Mouse (Mus musculus): ENCODE measurements around the gene 4833427G06Rik.
"Not testable (repeated sequence)": the region's sequence is repeated elsewhere in the genome, so short reads cannot be mapped to it uniquely, and the experiment has no call there.

4833427G06Rik gene

GRCm38 (mm10) chr9:51101756-51102425 lies at the start of gene 4833427G06Rik:
Gene 4833427G06Rik (minus strand): TSS chr9:51102078.
- peak; percentile 35 for DNase-seq

- DNase-seq = no peak
Measured at GRCm38 (mm10) chr9:51147294-51147693, 45.4 kb upstream of the 4833427G06Rik start.

- DNase-seq = no peak
Measured at GRCm38 (mm10) chr9:51146496-51146895, 44.6 kb upstream of the 4833427G06Rik start.

GRCm38 (mm10) chr9:51144218-51144617 lies 42.3 kb upstream of the 4833427G06Rik start:
- DNase-seq = no peak

GRCm38 (mm10) chr9:51143437-51143836 lies 41.6 kb upstream of the 4833427G06Rik start:
- no peak for DNase-seq

GRCm38 (mm10) chr9:51140711-51141110 lies 38.8 kb upstream of the 4833427G06Rik start:
- DNase-seq = no peak

- not testable (repeated sequence) for DNase-seq
Measured at GRCm38 (mm10) chr9:51139401-51139800, 37.5 kb upstream of the 4833427G06Rik start.

- no peak for DNase-seq
Measured at GRCm38 (mm10) chr9:51138301-51138700, 36.4 kb upstream of the 4833427G06Rik start.

- DNase-seq = no peak
Measured at GRCm38 (mm10) chr9:51137836-51138235, 36.0 kb upstream of the 4833427G06Rik start.

- DNase-seq = no peak
Measured at GRCm38 (mm10) chr9:51137432-51137831, 35.6 kb upstream of the 4833427G06Rik start.

- no peak for DNase-seq
Measured at GRCm38 (mm10) chr9:51136985-51137384, 35.1 kb upstream of the 4833427G06Rik start.

- no peak for DNase-seq
Measured at GRCm38 (mm10) chr9:51114767-51115166, 12.9 kb upstream of the 4833427G06Rik start.

GRCm38 (mm10) chr9:51105751-51106150 lies 3.9 kb upstream of the 4833427G06Rik start:
- no peak for DNase-seq

GRCm38 (mm10) chr9:51103808-51104514 lies 2.1 kb upstream of the 4833427G06Rik start:
- DNase-seq = peak; percentile 9

- DNase-seq = peak; percentile 14
Measured at GRCm38 (mm10) chr9:51102963-51103807, 1.3 kb upstream of the 4833427G06Rik start.

- no peak for DNase-seq
Measured at GRCm38 (mm10) chr9:51096306-51096705, 5.6 kb downstream of the 4833427G06Rik start.

- DNase-seq = no peak
Measured at GRCm38 (mm10) chr9:51093697-51094096, 8.2 kb downstream of the 4833427G06Rik start.

- DNase-seq = no peak
Measured at GRCm38 (mm10) chr9:51081614-51082013, 20.3 kb downstream of the 4833427G06Rik start.

- peak; percentile 30 for DNase-seq
Measured at GRCm38 (mm10) chr9:51076979-51077315, 24.9 kb downstream of the 4833427G06Rik start, which contains the start of gene Layn. Gene Layn (minus strand): TSS chr9:51077094.

GRCm38 (mm10) chr9:51076300-51076978 lies 25.4 kb downstream of the 4833427G06Rik start:
- DNase-seq = peak; percentile 24

GRCm38 (mm10) chr9:51075780-51076179 lies 26.1 kb downstream of the 4833427G06Rik start:
- peak; percentile 74 for DNase-seq

- DNase-seq = no peak
Measured at GRCm38 (mm10) chr9:51070801-51071200, 31.1 kb downstream of the 4833427G06Rik start.

GRCm38 (mm10) chr9:51068202-51068601 lies 33.7 kb downstream of the 4833427G06Rik start:
- DNase-seq = no peak

Measured in cerebellum, adult 9-11 months (tissue).